Mouse (Mus musculus): ENCODE measurements at regions not wholly inside any gene's neighbourhood (a gene's known extent, or its start where the extent isn't known, plus 50 kb on each side); places are given as distances from the start of the nearest gene placed in this dataset.

- ATAC-seq (ENCODE audit: low FRiP score) (peak; percentile 83), DNase-seq (ENCODE audit: low spot score) (peak; percentile 5)
- Histone ChIP-seq H3K36me3 (ENCODE audit: control insufficient read depth, insufficient read depth, low read length) (no peaks in the 10 kb centered on the region), H3K27me3 (ENCODE audit: control insufficient read depth, insufficient read depth, low read length) (no peaks in the 10 kb centered on the region), H3K4me1 (replicated peaks; ENCODE audit: control insufficient read depth, insufficient read depth, low read length) (no peaks in the 10 kb centered on the region), H3K4me2 (replicated peaks; ENCODE audit: low read depth, low read length) (no peak overlapping the region), H3K9me3 (ENCODE audit: control insufficient read depth, low read length) (no peaks in the 10 kb centered on the region), H3K9ac (ENCODE audit: low read depth, low read length) (no peak overlapping the region), H3K4me3 (ENCODE audit: low read depth, low read length) (no peak overlapping the region), H3K27ac (ENCODE audit: low read depth, low read length) (no peak overlapping the region)
- 56% methylated on average over 9 of the region's 9 CpGs for WGBS
Observed at GRCm38 (mm10) chr3:140645785-140646388, 566.3 kb downstream of the Pdha2 start.

GRCm38 (mm10) chr3:140619885-140620284, 592.3 kb downstream of the Pdha2 start:
- no peak overlapping the region for H3K27ac ChIP-seq (ENCODE audit: low read depth, low read length)
- WGBS = 89% methylated on average over 3 of the region's 3 CpGs
- DNase-seq (ENCODE audit: low spot score) (no peak), ATAC-seq (ENCODE audit: low FRiP score) (no peak)
- no peak overlapping the region for H3K4me2 ChIP-seq (replicated peaks; ENCODE audit: low read depth, low read length)
- no peaks in the 10 kb centered on the region for H3K4me1 ChIP-seq (replicated peaks; ENCODE audit: control insufficient read depth, insufficient read depth, low read length)
- H3K4me3 ChIP-seq (ENCODE audit: low read depth, low read length) = no peak overlapping the region
- H3K9ac ChIP-seq (ENCODE audit: low read depth, low read length) = no peak overlapping the region
- H3K36me3 ChIP-seq (ENCODE audit: control insufficient read depth, insufficient read depth, low read length) = no peaks in the 10 kb centered on the region
- no peaks in the 10 kb centered on the region for H3K9me3 ChIP-seq (ENCODE audit: control insufficient read depth, low read length)
- no peaks in the 10 kb centered on the region for H3K27me3 ChIP-seq (ENCODE audit: control insufficient read depth, insufficient read depth, low read length)

Measured in hindbrain, embryonic 11.5 days (tissue).